Mouse (Mus musculus) myocyte (in vitro differentiated cells): ENCODE measurements at regions not wholly inside any gene's neighbourhood (a gene's known extent, or its start where the extent isn't known, plus 50 kb on each side); places are given as distances from the start of the nearest gene placed in this dataset.

ENCODE experiments used
- MAX ChIP-seq: IDR thresholded peaks from one replicate; pipeline ENCODE4 v1.6.1; 2011; ENCODE audit warnings: low read depth, mild to moderate bottlenecking, control low read depth
- POLR2A ChIP-seq: IDR thresholded peaks from one replicate; pipeline ENCODE4 v1.6.1; 2011; ENCODE audit warnings: low read depth, mild to moderate bottlenecking, control low read depth, moderate library complexity; ENCODE audit not compliant: insufficient read length

DNA sequence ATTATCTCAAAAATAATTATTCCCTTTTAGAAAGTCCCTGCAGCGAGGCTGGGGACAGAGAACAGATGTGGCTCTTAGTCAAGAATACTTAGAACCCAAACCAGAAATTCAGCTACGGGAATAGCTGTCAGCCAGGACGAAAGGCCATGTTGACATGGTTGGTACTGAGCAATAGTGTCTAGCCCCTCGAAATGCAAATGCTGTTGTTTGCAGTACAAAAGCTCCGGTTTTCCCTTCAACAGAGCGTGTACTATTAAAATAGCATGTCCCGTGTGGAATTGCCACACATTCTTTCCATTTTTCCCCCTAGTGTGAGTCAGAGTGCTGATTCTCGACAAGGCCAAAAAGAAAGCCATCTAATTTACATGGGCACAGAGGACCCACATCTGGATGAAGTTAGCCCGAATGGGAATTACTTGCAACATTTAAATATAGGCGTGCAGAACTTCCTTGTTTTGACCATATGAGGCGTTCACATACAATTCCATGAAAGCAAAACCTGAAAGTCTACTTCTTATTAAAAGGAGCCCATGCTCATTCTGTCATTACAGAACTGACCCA, 253.7 kb downstream of the Pten start:
- TF ChIP-seq POLR2A (no peak), MAX (no peak)
